Mouse (Mus musculus): ENCODE measurements around the gene Apoe.

DNA sequence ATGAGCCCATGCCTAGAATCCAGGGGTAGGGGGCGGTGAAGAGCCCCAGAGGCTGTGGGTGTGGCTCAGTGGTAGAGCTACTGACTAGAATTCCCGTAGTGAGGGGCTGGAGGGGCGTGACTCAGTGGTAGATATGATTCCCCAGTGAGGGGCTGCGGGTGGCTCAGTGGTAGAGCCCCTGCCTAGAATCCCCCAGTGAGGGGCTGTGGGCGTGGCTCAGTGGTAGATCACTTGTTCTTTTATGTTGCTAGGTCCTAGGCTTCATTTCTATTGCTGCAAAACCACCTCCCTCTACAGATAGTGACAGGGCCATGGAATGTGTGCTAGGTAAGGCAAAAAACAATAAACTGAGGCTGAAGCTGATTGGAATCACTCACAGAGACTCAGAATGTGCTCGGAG, 3.1 kb downstream of the Apoe start:
- TF ChIP-seq CTCF (conservative IDR thresholded peaks at IDR 0.05; ENCODE audit: insufficient read depth, insufficient read length, low read depth, low read length) (no peak), POLR2A (IDR thresholded peaks at IDR 0.05; ENCODE audit: low read depth, low read length) (no peak)

All from kidney, adult 2 months (tissue).